Mouse (Mus musculus): ENCODE data around the gene Zfyve28. TPM values are rescaled to one million over a fixed set of nuclear protein-coding genes. Genes with fewer than 3 reads are reported as not detected.

The Zfyve28 gene
- total RNA-seq (2021), result 1 to 10 TPM; 1.0 to 1.2 TPM
- long read RNA-seq, experiment 1, result 0 reads
- long read RNA-seq, experiment 2, result 0 reads

DNA sequence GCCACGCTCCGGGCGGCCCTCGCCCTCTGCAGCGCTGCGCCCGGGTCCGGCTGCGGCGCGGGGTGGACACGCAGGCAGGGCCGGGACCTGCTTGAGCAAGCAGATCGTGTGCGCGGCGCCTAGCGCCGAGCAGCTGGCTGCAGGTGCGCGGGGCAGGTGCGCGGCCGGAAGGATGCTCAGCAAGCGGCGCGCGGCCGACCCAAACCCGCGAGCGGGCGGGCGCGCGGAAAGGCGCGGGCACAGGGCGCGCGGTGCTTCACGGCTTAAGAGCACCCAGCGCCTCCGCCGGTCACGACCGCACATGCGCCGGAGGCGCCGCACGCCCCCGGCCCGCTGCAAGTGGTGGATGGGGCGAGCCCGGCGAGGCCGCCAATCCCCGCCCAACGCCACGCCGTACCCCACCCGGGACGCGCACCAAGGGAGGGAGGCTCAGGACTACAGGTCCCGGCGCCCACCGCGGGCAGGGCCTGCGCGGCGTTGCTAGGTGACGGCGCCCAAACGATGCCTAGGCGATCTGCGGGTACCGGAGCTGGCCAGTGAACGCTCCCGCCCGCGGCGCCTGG is at the start of gene Zfyve28, which contains the start of gene Cfap99:
Zfyve28 (minus strand) TSS at position 296 of the 563 bp plus-strand sequence.
Cfap99 (plus strand) TSS at position 447 of the 563 bp plus-strand sequence.
- intact Hi-C loops (cut with DNase I), result no loop called here
- DNase-seq, result peak; percentile 54 to 64

DNA sequence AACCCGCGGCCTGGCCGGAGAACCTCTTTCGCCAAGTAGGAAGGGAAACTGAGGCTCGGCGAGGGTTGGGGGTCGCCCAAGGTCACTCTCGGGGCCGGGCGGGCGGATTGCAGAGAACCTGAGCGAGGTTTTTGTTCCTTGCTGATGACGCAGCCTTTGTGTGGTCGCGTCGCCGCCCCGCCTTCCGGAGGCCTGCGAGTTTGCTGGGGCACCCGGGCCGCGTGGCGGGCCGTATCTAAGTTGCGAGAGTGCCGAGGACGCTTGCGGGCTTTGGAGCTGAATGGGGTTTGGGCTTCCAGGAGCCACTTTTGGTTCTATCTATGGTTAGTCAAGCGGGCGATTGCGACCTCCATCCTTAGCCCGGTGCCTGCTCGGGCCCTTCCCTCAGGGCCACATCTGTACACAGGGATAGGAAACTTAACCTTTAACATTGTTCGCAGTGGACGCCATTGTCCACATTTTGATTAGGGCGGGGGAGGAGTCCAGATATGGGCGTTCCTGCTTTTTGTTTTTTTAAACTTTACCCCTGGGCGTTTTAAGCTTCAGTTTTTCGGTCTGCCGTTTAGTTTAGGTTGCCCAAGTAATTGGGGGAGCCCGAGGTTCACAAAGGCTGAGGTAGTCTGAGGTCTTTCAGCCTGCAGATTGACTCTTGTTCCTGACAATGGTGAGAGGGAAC is 48.7 kb upstream of the Zfyve28 start:
- peak in 1 of 2 experiments; percentile 22 for DNase-seq
- intact Hi-C loops (cut with DNase I), result no loop called here

DNA sequence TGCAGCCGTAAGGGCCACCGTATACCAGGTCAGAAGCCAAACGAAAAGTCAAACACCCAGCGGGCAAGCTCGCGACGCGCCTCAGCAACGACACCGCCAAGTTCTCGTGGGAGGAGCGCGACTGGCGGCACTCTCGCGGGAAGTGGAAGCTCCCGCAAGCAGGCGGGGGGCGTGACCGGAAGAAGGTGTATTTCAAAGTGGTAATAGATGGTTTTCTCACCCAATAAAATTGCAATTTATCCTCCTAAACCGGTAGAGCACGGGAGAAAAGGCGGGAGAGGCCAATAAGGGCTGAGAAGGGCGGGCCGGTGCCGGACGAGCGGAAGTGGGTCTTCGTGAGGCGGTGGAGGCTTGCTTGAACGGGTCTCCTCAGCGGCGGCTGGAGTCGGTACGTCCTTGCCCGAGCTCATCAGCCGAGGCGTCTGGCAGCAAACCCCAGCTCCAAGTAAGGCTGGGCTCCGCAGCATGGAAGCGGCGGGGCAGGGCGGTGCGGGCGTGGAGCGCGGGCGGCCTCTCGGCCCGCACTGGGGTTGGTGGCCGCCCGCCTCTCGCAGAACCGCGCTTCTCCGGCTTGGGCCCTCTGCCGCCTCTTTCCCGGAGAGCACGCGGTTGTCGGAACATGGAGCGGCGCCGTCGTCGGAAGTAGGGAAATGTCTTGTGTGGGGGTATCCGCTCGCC is 48.0 kb upstream of the Zfyve28 start, which contains the start of gene Rnf4:
Rnf4 (plus strand) TSS at position 193 of the 678 bp plus-strand sequence.
- intact Hi-C loops (cut with DNase I), result no loop called here
- peak; percentile 95 to 99 for DNase-seq

DNA sequence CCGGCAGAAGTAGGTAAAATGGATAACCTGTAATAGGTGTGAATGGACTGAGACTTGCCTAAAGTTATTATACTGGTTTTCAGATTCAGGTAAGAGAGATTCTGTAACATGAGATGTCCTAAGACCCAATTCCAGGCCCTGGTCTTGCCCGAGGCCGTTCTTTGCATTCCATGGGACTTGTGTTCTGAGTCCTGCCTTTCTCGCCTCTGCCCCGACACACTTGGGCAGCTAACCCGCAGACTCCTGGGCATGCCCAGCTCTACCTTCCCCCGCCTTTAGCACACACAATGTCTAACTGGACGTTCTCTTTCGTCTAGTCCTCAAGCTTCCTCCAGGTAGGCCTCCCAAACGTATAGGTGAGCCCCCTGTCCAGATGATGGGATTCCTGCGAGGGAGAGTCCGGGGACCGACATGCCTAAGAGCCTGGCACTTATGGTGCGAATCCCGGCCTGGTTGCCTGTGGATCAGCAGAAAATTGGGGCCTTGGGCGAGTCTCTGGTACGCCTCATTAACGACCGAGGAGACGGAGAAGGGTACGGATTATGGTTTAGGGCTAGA is 47.4 kb upstream of the Zfyve28 start:
- peak in 1 of 2 experiments; percentile 7 for DNase-seq
- intact Hi-C loops (cut with DNase I), result no loop called here

DNA sequence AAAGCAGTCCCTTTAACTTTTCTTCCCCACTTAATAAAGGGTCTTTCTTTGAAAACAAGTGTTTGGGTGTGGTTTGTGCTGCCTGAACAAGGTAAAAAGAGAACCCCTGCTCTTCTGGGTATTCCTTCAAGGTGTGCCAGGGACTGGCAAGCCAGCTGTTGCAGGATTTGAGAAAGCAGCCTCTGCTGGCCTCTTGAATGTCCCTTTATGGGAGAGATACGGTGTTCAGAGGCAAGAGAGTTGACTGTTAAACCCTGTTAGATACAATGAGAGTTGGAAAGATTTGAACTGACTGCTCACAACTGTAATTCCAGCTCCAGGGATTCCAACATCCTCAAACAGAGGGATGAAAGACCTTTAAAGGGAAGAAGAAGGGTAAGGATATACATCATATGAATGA is 45.8 kb upstream of the Zfyve28 start:
- DNase-seq, result no peak
- intact Hi-C loops (cut with DNase I), result no loop called here

DNA sequence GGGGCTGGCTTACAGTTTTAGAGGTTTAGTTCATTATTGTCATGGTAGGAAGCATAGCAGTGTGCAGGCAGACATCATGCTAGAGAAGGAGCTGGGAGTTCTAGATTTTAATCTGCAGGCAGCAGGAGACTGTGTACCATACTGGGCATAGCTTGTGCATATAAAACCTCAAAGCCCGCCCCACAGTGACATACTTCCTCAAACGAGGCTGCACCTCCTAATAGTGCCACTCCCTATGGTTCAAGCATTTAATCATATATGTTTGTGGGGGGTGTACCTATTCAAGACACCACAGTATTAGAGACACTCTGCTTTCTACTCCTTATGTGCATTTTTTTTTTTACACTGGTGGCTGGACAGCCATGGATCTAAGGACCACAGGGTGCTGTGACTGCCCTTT is 41.9 kb upstream of the Zfyve28 start:
- no peak for DNase-seq
- intact Hi-C loops (cut with DNase I), result no loop called here

DNA sequence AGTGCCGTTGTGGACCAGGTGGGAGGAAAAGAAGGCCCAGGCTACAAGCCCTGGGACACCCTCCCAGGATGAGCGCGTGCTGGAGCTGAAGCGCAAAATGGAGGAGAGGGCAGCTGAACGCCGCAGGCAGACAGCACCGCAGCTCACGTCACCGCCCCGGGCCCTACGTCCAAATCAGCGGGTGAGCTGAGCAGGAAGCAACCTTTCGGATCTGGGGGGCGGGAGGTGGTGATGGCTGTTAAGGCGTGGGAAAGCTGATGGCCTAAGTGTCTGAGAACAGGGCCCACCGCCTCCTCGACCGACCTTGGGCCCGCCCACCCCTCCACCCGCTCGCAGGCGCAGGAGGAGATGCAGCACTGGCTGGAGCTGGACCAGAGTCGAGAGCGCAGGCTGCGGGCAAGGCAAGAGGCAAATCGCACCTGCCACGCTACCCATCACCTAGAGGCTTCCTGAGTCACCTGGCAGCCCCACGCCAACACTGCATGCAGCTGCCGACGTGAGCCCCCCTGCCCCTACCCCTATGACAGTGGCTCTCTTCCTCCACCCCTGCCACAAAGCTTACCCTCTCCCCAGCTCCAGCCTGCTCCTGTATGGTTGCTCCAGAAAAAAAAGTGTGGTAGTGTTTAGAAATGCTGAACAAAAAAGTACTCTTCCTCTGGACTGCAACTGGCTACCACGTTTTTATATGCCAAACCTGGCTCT is 38.8 kb upstream of the Zfyve28 start:
- intact Hi-C loops (cut with DNase I), result no loop called here

DNA sequence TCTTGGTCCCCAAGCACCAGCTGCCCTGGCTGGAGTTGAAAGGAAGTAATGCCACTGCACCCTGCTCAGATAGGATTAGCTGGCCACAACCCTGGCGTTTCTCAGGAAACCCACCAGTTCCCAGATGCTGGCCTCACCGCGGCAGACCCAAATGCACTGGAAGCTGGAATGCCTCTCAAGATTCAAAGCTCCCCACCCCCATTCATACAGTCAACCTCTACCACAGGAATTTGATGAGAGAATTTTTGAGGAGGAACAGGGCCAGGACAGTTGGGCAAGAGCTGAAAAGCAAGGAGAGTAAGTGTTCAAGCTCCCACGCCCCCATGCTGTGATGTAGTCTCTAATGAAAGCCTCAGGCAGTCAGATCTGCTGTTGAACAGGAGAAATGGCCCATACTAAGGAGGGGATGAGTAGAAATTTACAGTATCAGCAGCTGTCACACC is 38.0 kb upstream of the Zfyve28 start:
- DNase-seq, result no peak
- intact Hi-C loops (cut with DNase I), result no loop called here

More for the DNA sequence above, 38.8 kb upstream of the Zfyve28 start:
- no peak for DNase-seq

DNA sequence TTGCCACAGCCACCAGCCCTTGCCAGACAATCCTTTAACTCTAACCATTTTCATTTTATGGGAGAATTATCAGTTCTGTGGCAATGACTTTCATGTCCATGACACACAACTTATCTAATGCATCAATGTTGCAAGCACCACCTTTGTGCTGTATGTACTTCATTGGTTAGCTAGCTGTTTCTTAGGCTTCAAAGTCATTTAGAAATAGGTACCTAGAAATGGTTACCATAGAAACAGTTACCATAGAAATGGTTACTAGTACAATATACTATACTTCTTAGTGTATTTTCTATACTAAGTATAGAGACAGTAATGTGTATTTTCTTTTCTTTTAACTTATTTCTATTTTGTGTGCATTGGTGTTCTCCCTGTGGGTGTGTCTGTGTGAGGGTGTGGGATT is 37.0 kb upstream of the Zfyve28 start:
- intact Hi-C loops (cut with DNase I), result no loop called here
- no peak for DNase-seq

DNA sequence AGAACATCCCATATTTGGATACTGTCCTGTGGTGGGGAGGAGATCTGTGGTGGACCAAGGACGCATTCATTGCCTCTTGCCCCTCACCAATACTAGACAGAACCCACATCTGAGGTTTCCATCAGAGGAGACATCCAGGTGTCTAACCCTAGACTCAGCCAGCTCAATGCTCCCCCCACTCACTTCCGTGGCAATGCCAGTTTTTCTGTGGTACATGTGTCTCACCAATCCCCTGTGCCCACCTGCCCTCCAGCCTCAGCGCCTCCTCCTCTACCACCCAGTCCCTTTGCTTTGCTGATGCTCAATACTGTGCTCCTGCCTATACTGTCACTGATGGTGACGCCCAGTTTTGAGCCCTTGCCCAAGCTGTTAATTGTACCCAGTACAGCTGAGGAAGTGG is 33.0 kb upstream of the Zfyve28 start:
- intact Hi-C loops (cut with DNase I), result no loop called here
- no peak for DNase-seq

DNA sequence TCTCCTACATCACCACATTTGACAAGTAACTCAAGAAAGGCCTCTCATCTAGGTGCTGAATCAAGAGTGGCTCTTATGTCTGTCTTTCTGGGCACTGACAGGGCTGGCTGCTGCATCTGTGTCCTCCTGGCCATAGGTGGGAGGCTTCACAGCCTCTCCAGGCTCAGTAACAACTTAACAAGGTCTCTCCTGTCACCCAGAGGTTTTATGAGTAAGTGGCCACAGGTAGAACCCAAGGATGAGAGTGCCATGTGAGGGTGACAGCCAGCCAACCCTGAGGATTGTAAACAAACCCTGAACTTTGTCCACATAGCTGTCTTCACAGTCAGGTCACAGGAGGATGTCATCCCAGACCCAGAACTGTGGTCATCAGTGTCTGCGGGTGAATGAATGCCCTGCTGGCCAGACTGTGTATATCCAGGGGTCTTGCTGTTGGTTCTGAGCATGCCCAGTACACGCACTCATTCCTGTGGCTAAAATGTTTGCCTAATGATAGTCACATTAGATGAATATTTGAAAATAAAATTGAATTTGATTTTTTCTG is 31.3 kb upstream of the Zfyve28 start:
- DNase-seq, result no peak
- intact Hi-C loops (cut with DNase I), result no loop called here

DNA sequence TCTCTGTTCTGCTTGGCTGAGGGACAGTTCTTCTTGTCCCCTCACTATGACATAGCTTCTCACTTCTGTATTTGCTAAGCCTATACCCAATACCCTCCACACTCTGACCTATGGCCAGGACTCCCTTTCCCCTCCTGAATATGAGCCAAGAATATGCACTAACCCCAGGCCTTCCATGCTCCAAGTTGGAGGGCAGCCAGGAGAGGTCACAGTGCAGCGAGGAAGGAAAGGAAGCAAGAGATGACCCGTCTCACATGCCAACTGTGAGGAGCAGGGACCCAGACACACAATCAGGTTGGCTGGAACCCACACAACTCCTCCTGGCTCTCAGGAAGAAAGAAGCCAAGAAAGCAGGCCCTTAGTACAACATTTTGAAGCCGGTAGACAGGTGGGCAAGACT is 20.8 kb upstream of the Zfyve28 start:
- intact Hi-C loops (cut with DNase I), result no loop called here
- no peak for DNase-seq

DNA sequence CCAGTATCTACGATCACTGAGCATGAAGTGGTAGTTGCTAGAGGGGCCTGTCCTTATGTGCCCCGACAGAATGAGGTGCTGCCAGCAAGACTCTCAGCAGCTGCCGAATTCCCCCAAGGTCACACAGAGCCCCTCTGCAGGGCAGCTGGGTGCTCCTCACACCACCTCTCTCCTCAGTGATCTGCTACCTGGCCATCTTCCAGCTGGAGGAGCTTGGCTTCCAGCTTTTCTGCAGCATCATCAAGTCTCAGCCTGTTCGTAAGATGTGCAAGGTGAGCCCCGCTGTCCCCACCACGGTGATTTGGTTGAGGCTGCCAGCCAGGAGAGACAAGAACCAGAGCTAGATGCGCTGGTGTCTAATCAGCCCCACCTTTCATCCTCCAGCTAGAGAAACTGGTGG is 14.1 kb upstream of the Zfyve28 start:
- no peak for DNase-seq
- intact Hi-C loops (cut with DNase I), result no loop called here

DNA sequence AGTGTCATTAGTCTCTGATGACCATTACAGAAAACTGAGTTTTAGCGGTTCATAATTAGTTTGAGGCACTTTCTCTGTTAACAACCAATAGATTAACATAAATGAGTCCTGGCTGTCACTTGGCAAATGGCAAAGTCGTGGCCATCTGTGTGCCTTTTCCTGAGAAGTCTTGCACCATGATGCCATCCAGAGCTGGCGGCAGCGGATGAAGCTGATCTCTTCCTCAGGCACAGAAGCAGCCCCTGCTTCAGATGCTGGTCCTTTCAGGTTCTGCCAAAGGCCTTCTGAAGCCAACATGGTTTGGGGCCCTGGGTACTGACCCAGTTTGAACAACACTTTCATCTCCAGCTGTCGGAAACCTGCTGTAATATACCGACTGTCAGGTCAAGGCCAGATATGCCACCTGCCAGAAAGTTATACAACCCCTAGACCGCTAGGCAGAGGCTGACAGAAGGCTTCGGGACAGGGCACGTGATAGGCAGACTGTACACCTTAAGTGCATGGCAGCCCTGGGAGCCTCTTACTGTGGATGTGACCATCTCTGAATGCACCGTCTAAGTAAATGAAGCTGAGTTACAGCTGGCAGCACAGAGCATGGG is 10.8 kb upstream of the Zfyve28 start:
- DNase-seq, result no peak
- intact Hi-C loops (cut with DNase I), result no loop called here

DNA sequence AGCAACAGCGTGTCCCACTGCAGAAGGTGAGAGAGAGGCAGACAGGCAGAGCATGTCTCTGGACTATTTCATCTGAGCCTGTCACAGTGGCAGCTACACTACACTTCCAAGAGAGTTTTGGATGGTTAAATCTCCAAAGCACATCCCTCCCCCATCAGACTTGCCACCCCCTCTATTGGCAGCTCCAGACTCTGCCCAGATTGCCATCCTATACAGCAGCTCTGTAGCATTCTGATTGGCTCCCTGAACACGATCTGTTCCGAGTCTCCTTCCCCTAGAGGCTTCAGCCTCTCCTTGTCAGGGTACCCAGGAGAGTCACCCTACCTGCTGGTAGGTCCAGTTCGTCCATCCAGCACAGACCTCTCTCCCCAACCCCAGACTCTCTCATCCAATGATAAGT is 9.8 kb upstream of the Zfyve28 start:
- intact Hi-C loops (cut with DNase I), result no loop called here
- no peak for DNase-seq

DNA sequence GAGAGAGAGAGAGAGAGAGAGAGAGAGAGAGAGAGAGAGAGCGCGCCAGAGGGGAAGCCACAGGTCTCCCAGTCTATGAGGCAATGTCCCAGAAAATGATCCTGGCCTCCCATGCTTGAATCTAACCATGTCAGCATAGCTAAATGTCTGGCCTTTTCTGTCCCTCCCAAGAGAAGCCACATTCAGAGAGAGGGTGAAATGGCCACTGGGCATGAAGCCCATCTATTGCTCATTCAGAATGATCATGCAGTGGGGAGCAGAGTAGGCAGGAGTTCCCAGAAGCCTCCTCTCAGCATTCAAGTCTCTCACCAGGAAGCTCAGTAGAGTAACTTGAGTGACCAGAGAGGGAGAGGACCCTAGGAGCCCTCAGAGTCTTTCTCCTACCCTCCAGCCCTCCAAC is 6.9 kb upstream of the Zfyve28 start:
- no peak for DNase-seq
- intact Hi-C loops (cut with DNase I), result no loop called here

DNA sequence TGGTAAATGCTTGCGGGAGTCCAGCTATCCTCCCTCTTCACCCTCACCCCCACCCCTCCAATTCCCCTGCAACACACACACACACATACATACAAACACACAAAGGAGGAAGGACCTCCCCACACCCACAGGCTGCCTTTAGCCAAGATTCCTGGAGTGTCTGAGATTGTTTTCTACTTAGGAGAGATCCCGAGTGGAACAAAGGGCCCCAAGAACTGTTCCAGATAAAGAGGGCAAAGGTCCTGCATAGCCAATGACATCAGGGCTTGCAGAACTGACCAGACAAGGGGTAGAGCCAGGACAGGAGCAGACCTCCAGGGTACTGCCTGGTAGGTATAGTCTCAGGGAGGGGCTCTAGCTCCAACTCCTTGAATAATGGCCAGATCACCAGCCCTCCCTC is 6.4 kb upstream of the Zfyve28 start:
- intact Hi-C loops (cut with DNase I), result no loop called here
- DNase-seq, result no peak

DNA sequence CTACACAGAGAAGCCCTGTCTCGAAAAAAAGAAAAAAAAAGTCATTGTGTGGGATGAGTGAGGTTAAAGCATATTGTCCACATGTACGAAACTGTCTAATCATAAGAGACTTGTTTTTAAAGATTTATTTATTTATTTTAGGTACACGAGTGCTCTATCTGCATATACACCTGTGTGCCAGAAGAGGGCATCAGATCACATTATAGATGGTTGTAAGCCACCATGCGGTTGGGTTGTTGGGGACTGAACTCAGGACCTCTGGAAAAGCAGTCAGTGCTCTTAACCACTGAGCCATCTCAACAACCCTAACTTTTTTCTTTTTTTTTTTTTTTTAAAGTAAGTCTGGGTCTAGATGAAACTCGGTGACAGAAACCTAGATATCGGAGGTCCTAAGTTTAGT is 5.1 kb upstream of the Zfyve28 start:
- DNase-seq, result no peak
- intact Hi-C loops (cut with DNase I), result no loop called here

DNA sequence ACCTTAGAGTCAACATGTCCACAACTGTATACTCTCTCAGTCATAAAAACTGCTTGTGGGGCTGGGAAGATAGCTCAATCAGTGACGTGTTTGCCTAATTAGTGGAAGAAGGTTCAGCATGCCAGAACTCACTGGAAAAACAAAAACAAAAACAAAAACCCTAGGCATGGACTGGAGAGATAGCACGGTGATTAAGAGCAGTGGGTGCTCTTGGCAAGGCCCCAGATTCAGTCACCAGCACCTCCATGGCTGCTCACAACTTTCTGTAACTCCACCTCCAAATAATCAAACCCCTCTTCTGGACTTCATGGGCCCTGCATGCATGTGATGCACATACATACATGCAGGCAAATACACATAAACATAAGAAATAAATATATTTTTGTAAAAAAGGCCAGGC is 1.0 kb upstream of the Zfyve28 start:
- no peak for DNase-seq
- intact Hi-C loops (cut with DNase I), result no loop called here

DNA sequence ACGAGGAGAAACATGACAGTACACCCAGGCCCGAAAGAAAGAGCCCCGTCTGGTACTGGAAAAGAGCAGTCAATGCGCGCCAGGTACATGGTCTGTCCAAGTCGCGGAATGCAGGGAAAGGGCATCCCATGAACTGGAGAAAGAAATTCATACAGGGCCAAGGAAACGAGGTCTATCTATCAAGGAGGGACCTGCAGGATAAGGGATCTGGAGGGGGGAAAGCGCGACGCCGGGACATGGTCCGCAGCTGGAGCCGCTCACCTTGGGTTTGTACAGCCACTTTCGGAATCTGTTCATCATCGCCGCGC is 457 bp downstream of the Zfyve28 start:
- intact Hi-C loops (cut with DNase I), result no loop called here
- peak in 1 of 2 experiments; percentile 9 for DNase-seq
